Mouse (Mus musculus): ENCODE measurements around the gene Zkscan17. TPM values are rescaled to one million over a fixed set of nuclear protein-coding genes. Genes with fewer than 3 reads are reported as not detected.

The Zkscan17 gene
- polyA plus RNA-seq, 1 experiment from 2014 or later = 4.5 TPM

- Histone ChIP-seq H3K9me3 (replicated peaks; ENCODE audit: control insufficient read depth, low read length) (no peaks in the 10 kb centered on the region), H3K27ac (ENCODE audit: low read length) (no peak overlapping the region), H3K27me3 (ENCODE audit: control insufficient read depth, insufficient read depth, low read depth, low read length) (no peaks in the 10 kb centered on the region), H3K36me3 (ENCODE audit: control insufficient read depth, insufficient read depth) (peaks cover 11% of the 10 kb centered on the region), H3K4me2 (ENCODE audit: low read depth, low read length) (no peak overlapping the region), H3K9ac (ENCODE audit: low read depth, low read length) (no peak overlapping the region), H3K4me3 (ENCODE audit: low read depth, low read length) (no peak overlapping the region), H3K4me1 (ENCODE audit: control insufficient read depth, low read depth, low read length) (no peaks in the 10 kb centered on the region)
- ATAC-seq (ENCODE audit: low read depth) = no peak
- 77% methylated on average over 2 of the region's 2 CpGs for WGBS (ENCODE audit: insufficient replicate concordance)
These were observed 70.2 kb downstream of the Zkscan17 start for GRCm38 (mm10) chr11:59456346-59456745.

- peak within 1 kb of the TSS; percentile 87 for H3K4me3 ChIP-seq (ENCODE audit: low read depth, low read length)
- no peaks in the 10 kb centered on the region for H3K27me3 ChIP-seq (ENCODE audit: control insufficient read depth, insufficient read depth, low read depth, low read length)
- peaks cover 17% of the 10 kb centered on the region for H3K4me1 ChIP-seq (ENCODE audit: control insufficient read depth, low read depth, low read length)
- no peaks in the 10 kb centered on the region for H3K9me3 ChIP-seq (replicated peaks; ENCODE audit: control insufficient read depth, low read length)
- peak within 1 kb of the TSS; percentile 43 for H3K27ac ChIP-seq (ENCODE audit: low read length)
- H3K36me3 ChIP-seq (ENCODE audit: control insufficient read depth, insufficient read depth) = peaks cover 11% of the 10 kb centered on the region
- peak within 1 kb of the TSS; percentile 94 for H3K4me2 ChIP-seq (ENCODE audit: low read depth, low read length)
- 75% methylated on average over 4 of the region's 4 CpGs for WGBS (ENCODE audit: insufficient replicate concordance)
- ATAC-seq (ENCODE audit: low read depth) = no peak
- peak within 1 kb of the TSS; percentile 87 for H3K9ac ChIP-seq (ENCODE audit: low read depth, low read length)
These were observed 75.5 kb downstream of the Zkscan17 start, which contains the start of gene Snap47 for GRCm38 (mm10) chr11:59451086-59451485. TSS of gene Snap47 (minus strand) at chr11:59451186.

DNA sequence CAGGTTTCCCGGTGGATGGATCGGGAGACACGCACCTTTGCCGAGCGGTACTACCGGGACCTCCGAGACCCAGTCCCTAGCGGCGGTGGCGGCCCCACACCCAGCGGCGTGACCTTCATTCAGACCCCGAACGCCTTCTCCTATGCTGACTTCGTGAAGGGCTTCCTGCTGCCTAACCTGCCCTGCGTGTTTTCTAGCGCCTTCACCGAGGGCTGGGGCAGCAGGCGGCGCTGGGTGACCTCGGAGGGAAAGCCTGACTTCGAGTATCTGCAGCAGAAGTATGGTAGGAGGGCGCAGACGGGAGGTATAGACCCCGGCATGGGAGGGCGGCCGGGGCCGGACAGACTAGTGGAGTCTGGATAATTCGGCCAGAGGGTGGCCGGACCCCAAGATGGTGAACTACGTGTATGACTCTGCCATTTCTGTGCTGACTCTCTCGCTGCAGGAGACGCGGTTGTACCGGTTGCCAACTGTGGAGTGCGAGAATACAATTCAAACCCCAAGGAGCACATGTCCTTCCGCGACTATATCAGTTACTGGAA is 76.2 kb downstream of the Zkscan17 start:
- ATAC-seq (ENCODE audit: low read depth) = peak; percentile 53
- Histone ChIP-seq H3K27ac (ENCODE audit: low read length) (peak overlapping the region; percentile 43), H3K4me1 (ENCODE audit: control insufficient read depth, low read depth, low read length) (peaks cover 17% of the 10 kb centered on the region), H3K36me3 (ENCODE audit: control insufficient read depth, insufficient read depth) (peaks cover 9% of the 10 kb centered on the region), H3K4me3 (ENCODE audit: low read depth, low read length) (peak overlapping the region; percentile 87), H3K4me2 (ENCODE audit: low read depth, low read length) (peak overlapping the region; percentile 94), H3K9ac (ENCODE audit: low read depth, low read length) (peak overlapping the region; percentile 87), H3K27me3 (ENCODE audit: control insufficient read depth, insufficient read depth, low read depth, low read length) (no peaks in the 10 kb centered on the region), H3K9me3 (replicated peaks; ENCODE audit: control insufficient read depth, low read length) (no peaks in the 10 kb centered on the region)
- WGBS (ENCODE audit: insufficient replicate concordance) = under 1% methylated on average over 38 of the region's 38 CpGs

GRCm38 (mm10) chr11:59449741-59450229 is 76.8 kb downstream of the Zkscan17 start, which contains the start of gene Jmjd4:
TSS of gene Jmjd4 (plus strand) at chr11:59450045.
- Histone ChIP-seq H3K4me1 (ENCODE audit: control insufficient read depth, low read depth, low read length) (peaks cover 17% of the 10 kb centered on the region), H3K27me3 (ENCODE audit: control insufficient read depth, insufficient read depth, low read depth, low read length) (no peaks in the 10 kb centered on the region), H3K4me3 (ENCODE audit: low read depth, low read length) (peak within 1 kb of the TSS; percentile 87), H3K36me3 (ENCODE audit: control insufficient read depth, insufficient read depth) (peaks cover 9% of the 10 kb centered on the region), H3K4me2 (ENCODE audit: low read depth, low read length) (peak within 1 kb of the TSS; percentile 94), H3K27ac (ENCODE audit: low read length) (peak within 1 kb of the TSS; percentile 43), H3K9me3 (replicated peaks; ENCODE audit: control insufficient read depth, low read length) (no peaks in the 10 kb centered on the region), H3K9ac (ENCODE audit: low read depth, low read length) (peak within 1 kb of the TSS; percentile 87)
- under 1% methylated on average over 36 of the region's 40 CpGs for WGBS (ENCODE audit: insufficient replicate concordance)
- ATAC-seq (ENCODE audit: low read depth) = peak; percentile 96

- Histone ChIP-seq H3K27me3 (ENCODE audit: control insufficient read depth, insufficient read depth, low read depth, low read length) (no peaks in the 10 kb centered on the region), H3K9ac (ENCODE audit: low read depth, low read length) (no peak overlapping the region), H3K4me1 (ENCODE audit: control insufficient read depth, low read depth, low read length) (no peaks in the 10 kb centered on the region), H3K27ac (ENCODE audit: low read length) (no peak overlapping the region), H3K9me3 (replicated peaks; ENCODE audit: control insufficient read depth, low read length) (no peaks in the 10 kb centered on the region), H3K4me3 (ENCODE audit: low read depth, low read length) (no peak overlapping the region), H3K4me2 (ENCODE audit: low read depth, low read length) (no peak overlapping the region), H3K36me3 (ENCODE audit: control insufficient read depth, insufficient read depth) (no peaks in the 10 kb centered on the region)
- no peak for ATAC-seq (ENCODE audit: low read depth)
These were observed 83.4 kb downstream of the Zkscan17 start for GRCm38 (mm10) chr11:59443102-59443501.

GRCm38 (mm10) chr11:59437954-59438353 is 88.6 kb downstream of the Zkscan17 start:
- H3K9ac ChIP-seq (ENCODE audit: low read depth, low read length) = no peak overlapping the region
- H3K4me2 ChIP-seq (ENCODE audit: low read depth, low read length) = no peak overlapping the region
- H3K27me3 ChIP-seq (ENCODE audit: control insufficient read depth, insufficient read depth, low read depth, low read length) = no peaks in the 10 kb centered on the region
- no peak for ATAC-seq (ENCODE audit: low read depth)
- 73% methylated on average over 12 of the region's 12 CpGs for WGBS (ENCODE audit: insufficient replicate concordance)
- no peak overlapping the region for H3K27ac ChIP-seq (ENCODE audit: low read length)
- no peaks in the 10 kb centered on the region for H3K9me3 ChIP-seq (replicated peaks; ENCODE audit: control insufficient read depth, low read length)
- no peaks in the 10 kb centered on the region for H3K36me3 ChIP-seq (ENCODE audit: control insufficient read depth, insufficient read depth)
- no peak overlapping the region for H3K4me3 ChIP-seq (ENCODE audit: low read depth, low read length)
- no peaks in the 10 kb centered on the region for H3K4me1 ChIP-seq (ENCODE audit: control insufficient read depth, low read depth, low read length)

Other genes starting within 250 kb of the Zkscan17 start
- not detected in 2 replicates for gene Wnt3a, start 236.0 kb downstream of the Zkscan17 start, polyA plus RNA-seq (2015; fragmentation: Nextera tagmentation; extraction: Ambion mirVana)
- gene Wnt9a, start 219.8 kb downstream of the Zkscan17 start, polyA plus RNA-seq (2015; fragmentation: Nextera tagmentation; extraction: Ambion mirVana) = 0.22 and 0.32 TPM in 2 replicates
- gene Prss38, start 151.1 kb downstream of the Zkscan17 start, polyA plus RNA-seq (2015; fragmentation: Nextera tagmentation; extraction: Ambion mirVana) = not detected in 2 replicates
- gene Jmjd4, start 76.7 kb downstream of the Zkscan17 start, polyA plus RNA-seq (2015; fragmentation: Nextera tagmentation; extraction: Ambion mirVana) = 3.4 and 3.7 TPM in 2 replicates
- gene Snap47, start 75.6 kb downstream of the Zkscan17 start, polyA plus RNA-seq (2015; fragmentation: Nextera tagmentation; extraction: Ambion mirVana) = 26.3 and 28.7 TPM in 2 replicates
- 1.0 and 1.4 TPM in 2 replicates for gene Zfp867, start 54.3 kb downstream of the Zkscan17 start, polyA plus RNA-seq (2015; fragmentation: Nextera tagmentation; extraction: Ambion mirVana)
- gene Nlrp3, start 14.8 kb upstream of the Zkscan17 start, polyA plus RNA-seq (2015; fragmentation: Nextera tagmentation; extraction: Ambion mirVana) = 0.63 and 0.89 TPM in 2 replicates
- gene Olfr222, start 49.5 kb upstream of the Zkscan17 start, polyA plus RNA-seq (2015; fragmentation: Nextera tagmentation; extraction: Ambion mirVana) = not detected in 2 replicates
- not detected in 2 replicates for gene Olfr223, start 66.5 kb upstream of the Zkscan17 start, polyA plus RNA-seq (2015; fragmentation: Nextera tagmentation; extraction: Ambion mirVana)
- 5.7 and 6.6 TPM in 2 replicates for gene Mprip, start 134.6 kb upstream of the Zkscan17 start, polyA plus RNA-seq (2015; fragmentation: Nextera tagmentation; extraction: Ambion mirVana)